Mouse (Mus musculus) effector memory CD4-positive, alpha-beta T cell, adult 7 months (primary cell): ENCODE measurements around the gene Olfr149. TPM values are rescaled to one million over a fixed set of nuclear protein-coding genes. Genes with fewer than 3 reads are reported as not detected.

ENCODE experiments used
- polyA plus RNA-seq: library from polyadenylated mRNA; unstranded; fragments of 100-300 nt; shearing (Covaris generic); gene quantifications from one replicate; pipeline ENCODE4 v1.2.1, GENCODE M21; 2017

Olfr149 gene
- not detected for polyA plus RNA-seq

GRCm38 (mm10) chr9:39707017-39707416, at the start of gene Olfr149:
Gene Olfr149, minus strand, starts transcription at chr9:39707117.

GRCm38 (mm10) chr9:39745949-39746348, 39.0 kb upstream of the Olfr149 start, which contains the start of gene Olfr967:
Gene Olfr967, plus strand, starts transcription at chr9:39746249.

GRCm38 (mm10) chr9:39730678-39731077, 23.8 kb upstream of the Olfr149 start, which contains the start of gene Olfr150:
Gene Olfr150, plus strand, starts transcription at chr9:39730978.

GRCm38 (mm10) chr9:39711053-39711452, 4.1 kb upstream of the Olfr149 start, which contains the start of gene Olfr965:
Gene Olfr965, plus strand, starts transcription at chr9:39711353.

GRCm38 (mm10) chr9:39666905-39667304, 40.0 kb downstream of the Olfr149 start, which contains the start of gene Olfr963:
Gene Olfr963, plus strand, starts transcription at chr9:39667205.

Other genes with a start within 250 kb of the Olfr149 start
- gene Olfr955, start 235.2 kb downstream of the Olfr149 start, polyA plus RNA-seq: not detected
- not detected for gene Olfr44, start 213.1 kb downstream of the Olfr149 start, polyA plus RNA-seq
- not detected for gene Olfr957, start 191.3 kb downstream of the Olfr149 start, polyA plus RNA-seq
- 0.27 TPM for gene Olfr958, start 153.1 kb downstream of the Olfr149 start, polyA plus RNA-seq
- not detected for gene Olfr959, start 131.5 kb downstream of the Olfr149 start, polyA plus RNA-seq
- 0.41 TPM for gene AW551984, start 102.7 kb downstream of the Olfr149 start, polyA plus RNA-seq
- 0.22 TPM for gene Olfr148, start 96.5 kb downstream of the Olfr149 start, polyA plus RNA-seq
- not detected for gene Olfr960, start 85.7 kb downstream of the Olfr149 start, polyA plus RNA-seq
- gene Olfr961, start 62.0 kb downstream of the Olfr149 start, polyA plus RNA-seq: 0.51 TPM
- not detected for gene Olfr963, start 39.9 kb downstream of the Olfr149 start, polyA plus RNA-seq
- gene Olfr965, start 4.2 kb upstream of the Olfr149 start, polyA plus RNA-seq: not detected
- gene Olfr150, start 23.9 kb upstream of the Olfr149 start, polyA plus RNA-seq: 0.52 TPM
- gene Olfr967, start 39.1 kb upstream of the Olfr149 start, polyA plus RNA-seq: not detected
- gene Olfr968, start 76.1 kb upstream of the Olfr149 start, polyA plus RNA-seq: not detected
- 0.55 TPM for gene Olfr969, start 83.8 kb upstream of the Olfr149 start, polyA plus RNA-seq
- not detected for gene Olfr970, start 101.7 kb upstream of the Olfr149 start, polyA plus RNA-seq
- not detected for gene Olfr971, start 129.8 kb upstream of the Olfr149 start, polyA plus RNA-seq
- not detected for gene Olfr972, start 159.3 kb upstream of the Olfr149 start, polyA plus RNA-seq
- gene Olfr229, start 200.2 kb upstream of the Olfr149 start, polyA plus RNA-seq: not detected
- 0.24 TPM for gene Olfr974, start 230.4 kb upstream of the Olfr149 start, polyA plus RNA-seq
- gene Olfr975, start 244.9 kb upstream of the Olfr149 start, polyA plus RNA-seq: not detected